Mouse (Mus musculus): ENCODE measurements around the gene Yipf7.

The Yipf7 gene

DNA sequence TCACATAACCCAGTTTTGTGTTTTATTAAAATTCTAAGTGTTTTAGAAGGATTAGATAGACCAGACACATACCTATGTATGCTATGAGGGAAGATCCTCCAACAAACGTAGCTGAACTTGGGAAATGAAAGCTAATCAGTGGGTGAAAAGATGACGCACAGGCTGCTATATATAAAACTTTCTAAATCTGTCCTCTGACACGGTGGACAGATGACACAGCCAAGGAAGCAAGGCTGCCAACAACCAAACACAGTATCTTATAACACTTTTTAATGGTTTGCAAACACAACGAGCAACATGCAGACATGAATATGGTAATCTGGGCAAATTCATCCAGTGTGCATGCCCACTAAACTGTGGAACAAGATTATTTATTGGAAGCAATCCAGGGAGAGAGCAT, at the start of gene Yipf7:
Gene Yipf7 (minus strand): TSS at position 160 of the 400 bp plus-strand sequence.
- in situ Hi-C loops (cut with MboI) = no loop called here

DNA sequence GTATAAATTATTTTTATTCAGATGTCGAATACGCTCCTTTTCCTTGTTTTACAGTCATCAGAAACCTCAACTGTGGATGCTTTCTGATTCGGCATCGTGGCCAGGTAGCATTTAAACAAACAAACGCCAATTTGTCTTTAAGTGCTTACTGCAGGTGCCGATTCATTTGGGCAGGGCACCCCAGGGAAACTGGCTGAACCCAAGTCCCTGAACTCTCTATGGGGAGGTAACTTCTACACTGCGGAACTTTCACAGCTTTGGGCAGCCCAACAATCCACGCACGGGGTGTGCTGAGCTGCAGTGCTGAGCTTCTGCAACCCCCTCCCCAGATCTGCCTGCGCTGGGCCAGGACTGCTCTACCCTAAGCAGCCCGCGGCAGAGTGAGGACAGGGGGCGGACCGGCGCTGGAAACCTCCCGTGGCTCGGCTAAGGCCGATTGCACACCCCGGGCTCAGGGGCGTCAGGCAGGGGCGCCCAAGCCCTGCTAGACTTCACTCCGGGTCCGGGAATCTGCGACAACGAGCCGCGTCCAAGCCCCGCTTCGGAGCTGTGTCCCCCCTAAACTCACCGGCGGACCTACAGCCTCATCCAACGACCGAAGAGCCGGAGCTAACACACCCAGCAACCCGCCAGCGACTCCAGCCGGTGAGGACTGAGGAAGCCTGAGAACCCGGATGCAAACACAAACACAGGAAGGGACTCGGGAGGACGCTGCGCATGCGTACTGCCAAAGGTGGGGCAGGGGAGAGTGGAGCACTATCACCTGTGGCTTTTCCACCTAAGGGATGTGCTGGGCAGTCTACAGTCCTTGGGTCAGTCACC, 49.4 kb upstream of the Yipf7 start, which contains the start of gene Gnpda2:
Gene Gnpda2 (minus strand): TSS at position 701 of the 822 bp plus-strand sequence.
- in situ Hi-C loops (cut with MboI) = no loop called here

DNA sequence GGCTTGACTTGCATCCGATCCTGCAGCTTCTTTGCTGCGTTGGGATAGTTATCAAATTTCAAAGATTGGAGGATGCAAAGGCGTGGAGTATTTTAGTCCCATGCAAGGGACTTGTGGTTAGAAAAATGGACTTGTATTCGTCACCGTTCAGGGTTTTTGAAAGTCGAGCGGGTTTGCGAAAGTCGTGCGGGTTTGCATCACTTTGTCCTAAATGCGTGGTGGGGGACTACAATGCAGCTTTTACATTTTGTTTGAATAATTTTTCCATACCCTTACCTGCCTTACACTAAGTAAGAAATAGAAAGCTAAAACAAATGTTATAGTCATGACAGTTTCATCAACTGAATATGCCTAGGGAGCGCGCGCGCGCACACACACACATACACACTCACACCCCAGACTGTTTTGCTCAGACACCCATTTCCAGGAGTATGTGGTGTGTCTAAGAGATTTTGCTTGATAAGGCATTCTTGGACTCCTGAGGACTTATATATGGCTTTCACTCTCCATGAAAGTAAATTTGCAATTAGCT, 15.0 kb upstream of the Yipf7 start:
- in situ Hi-C loops (cut with MboI) = no loop called here

DNA sequence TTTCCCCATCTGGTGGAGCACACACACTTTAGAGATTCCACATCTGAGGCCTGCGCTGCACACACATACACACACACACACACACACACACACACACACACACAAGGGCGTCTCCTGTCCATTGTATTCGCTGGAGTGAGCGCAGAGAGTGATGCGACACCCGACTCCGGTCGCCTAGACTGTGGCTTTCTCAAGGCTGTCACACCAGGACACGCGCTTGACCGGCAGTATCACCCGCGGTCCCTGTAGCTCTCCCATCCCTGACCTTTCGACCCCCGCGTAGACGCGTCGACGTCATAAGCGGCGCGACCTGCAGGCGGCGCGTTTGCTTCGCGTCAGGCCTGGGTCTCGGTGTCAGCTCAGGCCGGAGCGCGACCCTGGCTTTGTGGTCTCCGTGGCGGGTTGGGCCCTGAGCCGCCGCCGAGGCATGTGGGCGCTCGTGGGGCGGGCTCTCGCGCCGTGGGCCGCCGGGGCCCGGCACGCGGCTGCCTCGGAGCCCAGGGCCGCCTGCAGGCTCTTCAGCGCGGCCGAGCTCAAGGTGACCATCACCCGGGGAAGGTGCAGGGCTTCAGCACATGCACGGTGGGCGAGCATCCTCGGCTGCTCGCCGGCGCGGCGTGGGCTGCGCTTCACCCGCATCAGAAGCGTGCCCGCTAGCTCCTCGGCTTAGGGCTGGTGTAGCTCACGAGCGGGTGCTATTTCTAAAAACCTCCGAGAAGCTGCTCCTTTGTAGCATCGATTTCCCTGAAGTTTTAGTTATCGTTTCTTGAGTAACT, 14.4 kb upstream of the Yipf7 start, which contains the start of gene Guf1:
Gene Guf1 (plus strand): TSS at position 296 of the 776 bp plus-strand sequence.
- in situ Hi-C loops (cut with MboI) = no loop called here

DNA sequence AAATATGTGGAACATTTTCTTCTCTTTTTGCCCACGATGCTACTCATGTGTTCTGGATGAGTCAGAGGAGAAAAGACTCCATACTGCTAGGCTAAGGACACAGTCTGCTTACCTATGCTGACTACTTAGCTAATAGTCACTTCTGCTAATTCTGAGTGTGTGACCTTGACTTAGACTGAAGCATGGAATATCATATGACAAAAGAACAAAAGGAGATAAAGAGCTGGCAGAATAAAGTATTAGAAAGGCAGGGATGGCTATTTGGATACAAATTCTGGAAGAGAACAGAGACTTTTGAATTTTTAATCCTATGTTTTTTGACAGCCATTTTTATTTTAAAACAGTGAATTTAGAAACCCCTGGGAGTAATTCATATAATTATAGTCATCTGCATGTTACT, 768 bp downstream of the Yipf7 start:
- in situ Hi-C loops (cut with MboI) = no loop called here

DNA sequence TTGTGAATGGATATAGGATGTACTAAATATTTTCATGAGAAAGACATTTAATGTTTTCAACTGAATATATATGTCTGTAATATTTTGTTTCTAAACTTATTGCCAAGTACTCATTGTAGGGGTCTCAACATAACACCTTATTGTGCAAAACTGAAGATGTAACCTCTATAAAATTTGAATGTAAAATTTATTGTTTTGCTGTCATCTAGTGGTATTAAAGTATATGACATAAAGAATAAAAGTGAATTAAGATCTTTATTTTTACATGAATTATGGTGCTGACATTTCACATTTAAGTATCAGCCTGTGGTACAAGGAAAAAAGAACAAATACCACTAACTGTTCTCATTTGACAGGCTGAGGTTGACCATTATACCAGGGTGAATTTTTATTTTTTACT, 18.5 kb downstream of the Yipf7 start:
- in situ Hi-C loops (cut with MboI) = loop anchor here (25.0 kb wide), 1 partner anchor 1262 kb away; no protein-coding TSS in a partner anchor

DNA sequence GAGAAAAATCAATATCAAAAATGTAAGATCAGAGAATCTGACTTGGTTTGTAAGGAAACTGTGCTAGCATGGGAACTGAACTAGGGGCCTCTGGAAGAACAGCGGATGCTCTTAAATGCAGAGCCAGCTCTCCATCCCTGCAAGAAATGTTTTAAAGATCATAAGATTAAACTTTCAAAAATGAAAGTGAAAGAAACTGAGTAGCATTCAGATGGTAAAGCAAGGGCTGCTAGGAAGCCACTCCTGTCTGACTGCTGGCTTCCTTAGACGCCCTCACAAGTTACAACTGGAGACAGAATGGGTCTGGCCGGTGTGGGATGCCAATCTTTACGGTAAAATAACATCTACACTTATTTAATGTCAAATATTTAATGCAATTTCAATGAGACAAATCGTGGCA, 20.4 kb downstream of the Yipf7 start:
- in situ Hi-C loops (cut with MboI) = loop anchor here (25.0 kb wide), 1 partner anchor 1260 kb away; no protein-coding TSS in a partner anchor

DNA sequence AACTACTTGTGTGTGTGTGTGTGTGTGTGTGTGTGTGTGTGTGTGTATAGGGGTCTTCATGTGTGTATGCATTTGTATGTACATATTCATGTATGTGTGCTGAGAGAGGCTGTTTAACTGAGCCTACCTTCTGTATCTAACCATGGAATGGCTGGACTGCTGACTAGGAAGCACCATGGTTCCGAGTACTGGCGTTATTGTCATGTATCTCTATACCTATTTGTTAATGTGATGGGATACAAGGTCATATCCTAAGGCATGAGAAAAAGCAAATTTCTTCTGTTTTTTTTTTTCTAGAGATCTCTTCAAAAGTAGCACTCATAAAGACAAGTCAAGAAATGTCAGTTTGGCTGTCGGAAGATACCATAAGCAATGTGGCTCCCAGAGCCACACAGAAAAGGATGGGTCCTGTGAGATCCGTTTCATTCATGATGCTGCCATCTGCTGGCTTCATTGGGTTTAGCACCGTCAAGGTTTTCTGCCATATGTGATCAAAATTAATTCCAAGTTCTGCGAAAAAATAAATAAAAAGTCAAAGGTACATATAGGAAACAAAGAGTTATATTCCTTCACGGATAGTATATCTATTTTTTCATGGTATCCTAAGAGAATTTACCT, 21.7 kb downstream of the Yipf7 start:
- in situ Hi-C loops (cut with MboI) = loop anchor here (25.0 kb wide), 1 partner anchor 1258 kb away; no protein-coding TSS in a partner anchor

DNA sequence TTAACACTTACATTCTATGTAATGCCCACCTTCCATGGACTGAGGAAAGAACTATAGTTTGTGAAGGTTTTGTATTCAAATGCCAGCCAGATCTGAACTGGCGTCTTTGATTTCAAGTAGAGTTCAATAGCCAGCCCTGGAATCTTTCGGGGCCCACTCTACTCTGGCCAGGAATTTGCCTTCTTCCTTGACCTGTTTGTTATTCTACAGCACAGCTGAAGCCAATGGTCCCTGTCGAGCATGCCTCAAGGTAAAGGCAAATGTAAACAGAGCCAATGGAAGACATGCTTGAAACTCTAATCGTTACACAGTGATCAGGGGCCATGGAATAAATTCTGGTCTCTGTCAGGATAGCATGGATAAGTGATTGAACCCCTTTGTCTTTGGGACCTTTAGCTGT, 30.2 kb downstream of the Yipf7 start:
- in situ Hi-C loops (cut with MboI) = loop anchor here (25.0 kb wide), 1 partner anchor 1250 kb away; no protein-coding TSS in a partner anchor

DNA sequence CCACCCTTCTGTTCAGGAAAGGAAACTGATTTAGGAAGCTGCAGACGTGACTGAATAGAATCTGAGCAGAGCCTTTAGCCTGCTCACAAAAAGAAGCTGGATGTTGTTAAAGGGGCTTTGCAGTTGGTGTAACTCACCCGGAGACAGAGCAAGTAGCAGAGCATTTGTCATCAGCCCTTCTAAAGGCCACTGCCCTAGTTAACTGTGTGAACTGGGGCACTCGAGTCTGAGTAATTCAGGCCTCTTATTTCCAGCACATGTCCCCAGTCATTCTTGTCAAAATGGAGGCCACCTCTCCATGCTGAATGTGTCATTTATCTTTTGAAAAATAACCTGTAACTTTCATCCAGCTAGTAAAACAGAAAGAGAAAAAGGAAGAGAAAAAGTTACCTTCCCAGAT, 30.8 kb downstream of the Yipf7 start:
- in situ Hi-C loops (cut with MboI) = loop anchor here (25.0 kb wide), 1 partner anchor 1249 kb away; no protein-coding TSS in a partner anchor

DNA sequence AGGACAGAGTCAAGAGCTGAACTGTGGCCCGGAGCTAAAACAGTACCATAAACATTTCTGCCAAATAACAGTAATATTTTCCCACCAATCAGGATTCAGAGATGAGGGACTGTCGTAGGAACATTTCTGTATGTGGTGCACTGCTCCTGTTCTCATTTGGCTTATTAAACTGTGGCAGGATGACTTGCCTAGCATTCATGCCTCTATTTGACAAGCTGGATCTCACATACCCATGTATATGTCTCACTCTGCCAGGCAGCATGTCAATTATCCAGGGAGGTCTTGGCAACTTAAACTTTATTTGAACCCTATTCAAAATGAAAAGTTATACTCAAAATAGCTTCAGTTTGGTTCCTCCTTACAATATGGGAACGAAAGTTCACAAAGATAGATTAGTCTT, 35.4 kb downstream of the Yipf7 start:
- in situ Hi-C loops (cut with MboI) = loop anchor here (25.0 kb wide), 1 partner anchor 1245 kb away; no protein-coding TSS in a partner anchor

DNA sequence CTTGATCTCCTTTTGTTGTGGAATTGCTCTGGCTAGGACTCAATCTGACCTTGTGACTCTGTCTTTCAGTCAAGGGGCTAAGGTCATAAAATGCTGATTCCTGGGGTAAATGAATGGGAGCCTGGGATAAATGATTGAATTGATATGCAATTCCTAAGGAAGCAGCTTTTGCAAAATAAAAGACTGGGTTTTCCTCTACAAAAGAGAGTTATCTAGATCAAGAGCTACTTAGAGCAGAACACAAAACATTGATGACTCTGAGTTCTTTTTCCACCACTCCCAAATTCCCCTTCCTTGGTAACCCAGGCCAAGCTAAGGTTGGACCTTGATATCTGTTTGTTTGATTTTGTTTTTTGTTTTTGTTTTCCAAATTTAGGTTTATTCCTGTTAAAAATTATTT, 53.4 kb downstream of the Yipf7 start:
- in situ Hi-C loops (cut with MboI) = no loop called here

DNA sequence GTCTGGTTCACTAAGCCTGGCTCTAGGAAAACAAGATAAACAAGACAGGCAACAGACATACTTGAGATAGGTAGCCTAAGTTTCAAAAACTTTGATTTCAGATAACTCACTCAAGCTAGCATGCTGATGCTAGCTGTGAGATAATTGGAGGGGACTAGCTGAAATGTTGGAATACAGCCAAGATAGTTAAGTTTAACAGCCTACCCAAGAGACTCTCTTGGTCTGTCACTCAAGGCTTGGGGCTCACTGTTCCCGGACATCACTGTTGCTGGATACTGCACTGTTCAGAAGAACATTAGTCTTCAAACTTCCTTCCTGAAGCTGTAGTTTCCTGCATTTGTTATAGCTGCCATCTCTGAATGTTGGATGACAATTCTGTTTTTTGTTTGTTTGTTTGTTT, 74.9 kb downstream of the Yipf7 start:
- in situ Hi-C loops (cut with MboI) = no loop called here

Data from mature B cell (primary cell).